Mouse (Mus musculus) neural tube, embryonic 13.5 days (tissue): ENCODE results near the gene Dnaaf5. TPM values are rescaled to one million over a fixed set of nuclear protein-coding genes. Genes with fewer than 3 reads are reported as not detected.
A peak's percentile ranks its signal among the peaks of the same experiment; 100 is the strongest.

Experiments
- ATAC-seq: fragments of 200-750 bp; cut with Nextera tagmentation; 2 replicates; pipeline ENCODE4 v1.8.0; 2017; ENCODE audit warnings: low read depth, mild to moderate bottlenecking, moderate TSS enrichment, moderate library complexity
- H3K27ac ChIP-seq: fragments of 300-500 bp; sonication (generic); replicated peaks from 2 replicates; pipeline ENCODE4 v1.5.1; 2015; ENCODE audit warnings: moderate library complexity, mild to moderate bottlenecking, inconsistent platforms
- H3K27me3 ChIP-seq: fragments of 300-500 bp; sonication (generic); 2 replicates; pipeline ENCODE4 v1.6.1; 2015; ENCODE audit warnings: mild to moderate bottlenecking, inconsistent platforms
- H3K36me3 ChIP-seq: fragments of 300-500 bp; sonication (generic); 2 replicates; pipeline ENCODE4 v1.6.1; 2015; ENCODE audit warnings: mild to moderate bottlenecking, inconsistent platforms
- H3K4me1 ChIP-seq: fragments of 300-500 bp; sonication (generic); replicated peaks from 2 replicates; pipeline ENCODE4 v1.6.1; 2015; ENCODE audit warnings: inconsistent platforms
- H3K4me2 ChIP-seq: fragments of 300-500 bp; sonication (generic); 2 replicates; pipeline ENCODE4 v1.6.1; 2015; ENCODE audit warnings: inconsistent platforms, mild to moderate bottlenecking, moderate library complexity
- H3K4me3 ChIP-seq: fragments of 300-500 bp; sonication (generic); 2 replicates; pipeline ENCODE4 v1.5.1; 2015; ENCODE audit warnings: mild to moderate bottlenecking, inconsistent platforms
- H3K9ac ChIP-seq: fragments of 300-500 bp; sonication (generic); 2 replicates; pipeline ENCODE4 v1.6.1; 2015; ENCODE audit warnings: moderate library complexity, mild to moderate bottlenecking, inconsistent platforms
- H3K9me3 ChIP-seq: fragments of 300-500 bp; sonication (generic); 2 replicates; pipeline ENCODE4 v1.6.1; 2016; ENCODE audit warnings: inconsistent platforms
- WGBS: fragments of 180-500 bp; shearing (Covaris S2); methylation state at CpG from one replicate; pipeline ENCODE4 v1.1.7; 2015; 5-methylcytosine and 5-hydroxymethylcytosine counted together
- polyA plus RNA-seq: library from polyadenylated mRNA; unstranded; fragments of >200 nt; fragmentation: Nextera tagmentation; extraction: Ambion mirVana; gene quantifications from 2 replicates; pipeline ENCODE4 v1.2.1, GENCODE M21; 2015

Dnaaf5 gene
- polyA plus RNA-seq, 1 experiment from 2014 or later = 4.6 TPM

DNA sequence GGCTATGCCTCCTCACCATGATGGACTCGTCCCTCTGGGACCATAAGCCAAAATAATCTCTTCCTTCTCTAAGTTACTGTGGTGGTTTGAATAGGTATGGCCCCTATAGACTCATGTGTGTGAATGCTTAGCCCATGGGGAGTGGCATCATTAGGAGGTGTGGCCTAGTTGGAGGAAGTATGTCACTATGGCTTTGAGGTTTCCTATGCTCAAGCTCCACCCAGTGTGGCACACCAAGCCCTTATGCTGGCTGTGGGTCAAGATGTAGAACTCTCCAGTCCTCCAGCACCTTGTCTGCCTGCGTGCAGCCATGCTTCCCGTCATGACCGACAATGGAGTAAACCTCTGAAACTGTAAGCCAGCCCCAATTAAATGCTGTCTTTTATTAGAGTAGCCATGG is 4.3 kb upstream of the Dnaaf5 start:
- no peaks in the 10 kb centered on the region for H3K27me3 ChIP-seq
- no peak for ATAC-seq

DNA sequence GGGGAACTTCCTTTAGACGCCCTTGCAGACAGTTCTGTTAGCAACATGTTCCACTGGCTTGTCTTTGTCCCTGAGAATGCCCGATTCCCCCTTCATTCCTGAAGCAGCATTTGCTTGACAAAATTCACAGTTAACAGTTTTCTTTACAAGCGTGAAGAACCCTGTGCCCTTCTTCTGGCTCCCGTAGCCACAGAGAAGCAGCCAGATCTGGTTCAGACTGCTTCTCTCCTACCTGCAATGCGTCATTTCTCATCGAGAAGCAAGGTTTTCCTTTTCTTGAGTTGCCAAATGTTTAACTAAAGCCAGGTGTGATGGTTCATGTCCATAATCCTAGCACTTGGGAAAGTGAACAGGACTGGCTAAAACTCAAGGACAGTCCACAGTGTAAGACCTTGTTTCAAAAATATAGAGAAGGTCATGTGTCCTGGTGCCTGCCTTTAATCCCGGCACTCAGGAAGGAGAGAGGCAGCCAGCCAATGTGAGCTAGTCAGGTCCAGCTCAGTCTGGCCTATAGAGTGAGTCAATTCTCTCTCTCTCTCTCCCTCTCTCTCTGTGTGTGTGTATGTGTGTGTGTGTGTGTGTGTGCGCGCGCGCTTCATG is 3.4 kb upstream of the Dnaaf5 start:
- WGBS = 91% methylated on average over 11 of the region's 11 CpGs
- Histone ChIP-seq H3K4me2 (no peak overlapping the region), H3K27me3 (no peaks in the 10 kb centered on the region), H3K9ac (no peak overlapping the region), H3K36me3 (no peaks in the 10 kb centered on the region), H3K4me1 (peaks cover 16% of the 10 kb centered on the region), H3K9me3 (no peaks in the 10 kb centered on the region), H3K4me3 (no peak overlapping the region), H3K27ac (no peak overlapping the region)
- no peak for ATAC-seq

More for the DNA sequence above, 4.3 kb upstream of the Dnaaf5 start:
- no peak overlapping the region for H3K27ac ChIP-seq
- peaks cover 7% of the 10 kb centered on the region for H3K4me1 ChIP-seq
- H3K4me2 ChIP-seq = no peak overlapping the region
- no peaks in the 10 kb centered on the region for H3K36me3 ChIP-seq
- no peak overlapping the region for H3K9ac ChIP-seq
- no peak overlapping the region for H3K4me3 ChIP-seq
- H3K9me3 ChIP-seq = no peaks in the 10 kb centered on the region
- WGBS = 88% methylated on average over 4 of the region's 4 CpGs

DNA sequence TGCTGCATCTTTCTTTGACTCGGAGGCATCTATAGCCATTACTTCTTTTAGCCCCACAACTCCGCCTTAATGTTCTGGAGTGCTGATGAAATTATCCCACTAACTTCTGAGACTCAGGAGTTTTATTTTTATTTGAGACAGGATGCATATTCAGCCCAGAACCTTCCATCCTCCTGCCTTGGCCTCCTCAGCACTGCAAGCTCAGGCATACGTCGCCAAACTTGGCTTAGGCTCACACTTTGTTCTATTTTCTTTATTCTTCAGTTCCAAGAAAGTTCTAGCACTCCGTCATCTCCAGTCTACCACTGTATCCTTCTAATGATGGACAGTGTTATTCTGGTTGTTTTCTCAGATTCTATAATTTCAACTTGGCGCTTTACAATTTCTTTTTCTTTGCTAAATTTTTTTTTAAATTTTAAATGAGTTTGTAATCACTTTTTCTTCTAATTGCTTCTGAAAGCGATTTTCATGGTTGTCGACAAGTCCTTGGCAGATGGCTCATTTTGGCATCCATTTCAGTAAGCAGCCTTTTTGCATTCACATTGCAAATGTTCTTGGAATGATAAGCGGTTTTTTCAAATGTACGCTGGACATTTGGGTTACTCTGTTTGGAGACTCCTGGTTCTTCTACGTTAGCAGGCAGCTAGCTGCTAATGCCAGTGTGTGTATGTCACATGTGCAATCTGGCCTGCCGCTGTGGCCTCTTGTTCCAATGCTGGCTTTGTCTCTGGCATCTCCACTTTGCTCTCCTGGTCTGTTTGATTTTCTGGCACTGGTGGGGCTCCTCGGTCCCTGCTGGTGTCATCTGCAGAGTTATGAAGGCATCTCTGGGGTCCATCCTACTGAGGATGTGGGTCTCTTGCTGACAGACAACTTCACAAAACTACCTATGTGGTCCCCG is 2.6 kb upstream of the Dnaaf5 start:
- Histone ChIP-seq H3K4me1 (peaks cover 22% of the 10 kb centered on the region), H3K9ac (no peak overlapping the region), H3K27me3 (no peaks in the 10 kb centered on the region), H3K27ac (no peak overlapping the region), H3K36me3 (no peaks in the 10 kb centered on the region), H3K9me3 (no peaks in the 10 kb centered on the region), H3K4me3 (no peak overlapping the region), H3K4me2 (no peak overlapping the region)
- 87% methylated on average over 14 of the region's 14 CpGs for WGBS
- ATAC-seq = no peak

DNA sequence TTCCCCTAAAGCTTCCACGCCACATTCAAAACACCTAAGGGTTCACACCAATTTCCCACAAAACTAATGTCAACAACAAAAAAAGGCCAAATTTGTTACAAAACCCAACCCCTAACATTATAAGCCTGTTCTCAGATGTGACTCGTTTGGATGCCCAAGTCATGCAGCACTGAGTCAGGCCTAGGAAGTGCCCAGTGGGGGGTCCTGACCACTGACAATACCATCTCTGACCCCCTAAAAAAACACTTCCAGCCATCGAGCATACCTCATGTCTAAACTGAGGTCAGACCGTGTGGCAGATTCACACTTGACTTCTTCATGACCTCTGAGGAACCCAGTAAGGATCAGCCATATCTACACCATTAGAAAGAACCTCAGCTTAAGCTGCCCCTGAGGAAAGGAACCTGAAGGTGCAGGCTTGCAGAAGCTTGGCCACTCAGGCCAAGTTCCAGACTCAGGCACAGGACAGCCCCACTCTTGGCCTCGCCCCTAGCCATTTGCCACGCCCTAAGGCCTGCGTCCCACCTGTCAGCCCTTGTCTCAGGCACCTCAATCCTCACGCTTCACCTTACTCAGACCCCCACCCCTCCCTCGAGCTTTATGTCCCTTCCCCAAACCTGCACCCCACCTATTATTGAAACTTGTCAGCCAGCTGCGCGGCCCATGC is 884 bp upstream of the Dnaaf5 start:
- 26% methylated on average over 11 of the region's 11 CpGs for WGBS
- H3K27ac ChIP-seq = peak overlapping the region; percentile 73; the same call in 1 of the 2 replicates
- H3K9me3 ChIP-seq = no peaks in the 10 kb centered on the region

DNA sequence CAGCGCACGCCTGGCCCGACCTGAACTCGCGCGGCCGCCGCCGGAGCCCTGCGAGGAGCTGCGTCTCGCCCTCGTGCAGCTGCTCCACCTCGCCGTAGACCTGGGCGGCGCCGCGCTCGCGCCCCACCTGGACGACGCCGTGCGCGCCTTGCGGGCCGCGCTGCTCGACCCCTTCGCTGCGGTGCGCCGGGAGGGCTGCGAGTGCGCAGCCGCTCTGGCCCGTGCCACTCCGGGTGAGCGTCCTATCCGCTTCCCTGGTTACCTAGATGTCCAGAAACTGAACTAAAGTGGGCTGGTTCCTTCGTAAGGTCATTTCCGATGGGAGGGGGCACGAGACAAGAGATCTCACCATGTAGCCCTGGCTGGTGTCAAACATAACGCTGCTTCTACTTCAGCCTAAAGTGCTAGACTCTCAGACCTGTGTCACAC is 594 bp downstream of the Dnaaf5 start:
- H3K4me1 ChIP-seq = peaks cover 22% of the 10 kb centered on the region
- peak overlapping the region; percentile 71 for H3K27ac ChIP-seq
- peaks cover 29% of the 10 kb centered on the region for H3K36me3 ChIP-seq
- WGBS = under 1% methylated on average over 45 of the region's 45 CpGs
- ATAC-seq = no peak; the same call in 1 of the 2 replicates
- H3K4me3 ChIP-seq = peak overlapping the region; percentile 92
- H3K9me3 ChIP-seq = no peaks in the 10 kb centered on the region
- H3K4me2 ChIP-seq = peak overlapping the region; percentile 96
- peak overlapping the region; percentile 89 for H3K9ac ChIP-seq
- H3K27me3 ChIP-seq = no peaks in the 10 kb centered on the region

More for the DNA sequence above, 884 bp upstream of the Dnaaf5 start:
- H3K4me2 ChIP-seq = peak overlapping the region; percentile 96
- peak overlapping the region; percentile 92 for H3K4me3 ChIP-seq
- H3K9ac ChIP-seq = no peak overlapping the region
- ATAC-seq = peak; percentile 62
- no peaks in the 10 kb centered on the region for H3K27me3 ChIP-seq
- peaks cover 22% of the 10 kb centered on the region for H3K4me1 ChIP-seq
- H3K36me3 ChIP-seq = peaks cover 15% of the 10 kb centered on the region

DNA sequence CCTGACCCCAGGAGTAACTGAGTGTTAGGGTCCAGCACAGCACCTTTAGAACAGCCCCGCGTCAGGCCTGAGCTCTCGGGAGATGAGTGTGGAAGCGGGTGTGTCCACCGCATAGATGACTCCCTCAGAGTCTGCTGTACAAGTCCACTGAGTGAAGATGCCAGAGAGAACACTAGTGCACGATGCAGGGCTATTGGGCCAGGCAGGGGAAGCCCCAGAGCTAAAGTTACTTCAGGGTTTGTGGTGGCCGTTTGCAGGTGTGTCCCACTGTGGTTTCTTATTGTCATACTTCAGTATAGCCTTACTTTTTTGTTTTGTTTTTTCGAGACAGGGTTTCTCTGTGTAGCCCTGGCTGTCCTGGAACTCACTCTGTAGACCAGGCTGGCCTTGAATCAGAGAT is 10.9 kb downstream of the Dnaaf5 start:
- Histone ChIP-seq H3K4me3 (no peak overlapping the region), H3K4me1 (peaks cover 6% of the 10 kb centered on the region), H3K9ac (no peak overlapping the region), H3K9me3 (no peaks in the 10 kb centered on the region), H3K27ac (no peak overlapping the region), H3K36me3 (peaks cover 67% of the 10 kb centered on the region), H3K4me2 (no peak overlapping the region), H3K27me3 (no peaks in the 10 kb centered on the region)
- no peak for ATAC-seq
- 93% methylated on average over 8 of the region's 8 CpGs for WGBS

DNA sequence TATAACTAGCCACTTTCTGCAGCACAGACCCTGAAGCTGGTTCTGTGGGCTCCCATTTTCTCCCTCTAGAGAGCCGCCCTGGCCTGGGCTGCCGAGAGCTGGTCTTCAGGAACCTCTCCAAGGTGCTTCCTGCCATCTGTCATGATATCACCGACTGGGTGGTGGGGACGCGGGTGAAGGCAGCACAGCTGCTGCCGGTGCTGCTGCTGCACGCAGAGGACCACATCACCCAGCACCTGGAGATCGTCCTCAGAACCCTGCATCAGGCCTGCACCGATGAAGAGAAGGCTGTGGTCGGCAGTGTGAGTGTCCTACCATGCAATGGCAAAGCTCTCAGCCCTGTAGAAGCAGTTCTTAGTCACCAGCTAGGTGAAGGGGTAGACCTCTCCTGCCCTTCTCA is 11.6 kb downstream of the Dnaaf5 start:
- Histone ChIP-seq H3K27me3 (no peaks in the 10 kb centered on the region), H3K27ac (no peak overlapping the region), H3K4me3 (no peak overlapping the region), H3K9me3 (no peaks in the 10 kb centered on the region), H3K36me3 (peaks cover 67% of the 10 kb centered on the region), H3K4me2 (no peak overlapping the region), H3K4me1 (peaks cover 6% of the 10 kb centered on the region), H3K9ac (no peak overlapping the region)
- no peak for ATAC-seq
- 91% methylated on average over 10 of the region's 10 CpGs for WGBS

DNA sequence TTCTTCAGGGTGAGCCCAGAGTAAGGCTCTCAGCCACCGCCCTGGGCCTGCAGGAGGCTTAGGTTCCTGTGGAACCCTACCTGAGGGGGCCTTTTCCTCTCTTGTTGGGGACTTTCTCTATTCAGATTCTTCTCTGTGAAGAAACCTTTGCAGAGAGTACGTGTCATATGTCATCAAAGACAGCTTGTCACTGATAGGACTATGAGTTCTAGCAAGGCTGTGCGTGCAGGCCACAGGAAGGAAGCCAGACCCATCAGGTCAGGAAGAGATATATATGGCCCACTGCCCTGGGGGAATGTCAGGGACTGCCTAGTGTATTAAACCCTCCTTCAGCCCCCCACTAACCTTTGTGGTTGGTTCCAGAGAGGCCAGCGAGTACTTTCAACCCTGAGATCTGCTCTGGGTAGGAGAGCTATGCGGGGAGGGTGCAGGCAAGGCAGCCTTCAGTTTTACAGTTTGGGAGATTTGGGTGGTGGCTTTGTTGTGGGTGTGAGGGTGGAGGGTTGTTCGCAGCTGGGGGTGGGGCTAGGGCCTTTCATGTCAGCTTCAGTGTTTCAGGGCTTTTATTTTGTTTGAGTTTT is 16.8 kb downstream of the Dnaaf5 start:
- Histone ChIP-seq H3K4me2 (no peak overlapping the region), H3K27me3 (no peaks in the 10 kb centered on the region), H3K9ac (no peak overlapping the region), H3K9me3 (no peaks in the 10 kb centered on the region), H3K27ac (no peak overlapping the region), H3K36me3 (peaks cover 91% of the 10 kb centered on the region), H3K4me1 (peaks cover 6% of the 10 kb centered on the region), H3K4me3 (no peak overlapping the region)
- ATAC-seq = no peak
- WGBS = 93% methylated on average over 6 of the region's 6 CpGs

DNA sequence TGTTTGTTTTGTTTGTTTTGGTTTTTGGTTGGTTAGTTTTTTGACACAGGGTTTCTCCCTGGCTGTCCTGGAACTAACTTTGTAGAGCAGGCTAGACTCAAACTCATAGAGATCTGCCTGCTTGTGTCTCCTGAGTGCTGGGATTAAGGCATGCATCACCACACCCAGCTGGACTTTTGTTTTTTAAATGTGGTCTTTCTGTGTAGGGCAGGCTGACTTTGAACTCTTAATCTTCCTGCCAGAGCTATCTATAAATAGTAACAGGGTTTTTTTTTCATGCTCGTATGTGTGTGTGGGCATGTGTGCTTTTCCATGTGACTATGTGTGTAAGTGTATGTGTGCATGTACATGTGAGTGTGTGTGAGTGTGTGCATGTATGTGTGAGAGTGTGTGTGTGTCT is 17.5 kb downstream of the Dnaaf5 start:
- H3K9ac ChIP-seq = no peak overlapping the region
- no peaks in the 10 kb centered on the region for H3K9me3 ChIP-seq
- peaks cover 91% of the 10 kb centered on the region for H3K36me3 ChIP-seq
- no peak for ATAC-seq
- peaks cover 6% of the 10 kb centered on the region for H3K4me1 ChIP-seq
- no peak overlapping the region for H3K27ac ChIP-seq
- 90% methylated on average over 1 of the region's 1 CpGs for WGBS
- no peak overlapping the region for H3K4me2 ChIP-seq
- H3K27me3 ChIP-seq = no peaks in the 10 kb centered on the region
- H3K4me3 ChIP-seq = no peak overlapping the region

DNA sequence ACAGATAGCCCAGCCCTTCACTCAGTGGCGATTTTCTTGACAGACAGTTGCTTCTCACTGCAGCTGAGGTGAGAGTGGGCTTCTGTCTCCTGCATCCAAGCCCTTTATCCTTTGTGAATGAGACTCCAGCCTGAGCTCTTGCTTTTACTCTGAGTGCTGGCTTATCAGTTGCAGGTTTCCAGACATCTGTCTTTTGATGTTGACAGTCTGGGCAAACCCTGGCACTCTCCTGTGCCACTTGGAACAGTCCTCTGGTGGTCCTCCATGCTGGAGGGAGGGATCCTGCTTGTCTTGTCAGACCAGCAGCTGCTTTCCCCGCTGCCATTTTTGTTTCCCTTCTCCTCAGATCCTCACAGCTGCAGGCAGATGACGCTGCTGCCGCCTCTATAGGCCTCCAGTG is 21.9 kb downstream of the Dnaaf5 start:
- 94% methylated on average over 4 of the region's 4 CpGs for WGBS
- H3K27ac ChIP-seq = no peak overlapping the region
- no peaks in the 10 kb centered on the region for H3K27me3 ChIP-seq
- peaks cover 26% of the 10 kb centered on the region for H3K4me1 ChIP-seq
- H3K36me3 ChIP-seq = peaks cover 61% of the 10 kb centered on the region
- H3K4me2 ChIP-seq = no peak overlapping the region
- no peak for ATAC-seq
- no peak overlapping the region for H3K9ac ChIP-seq
- H3K9me3 ChIP-seq = no peaks in the 10 kb centered on the region
- H3K4me3 ChIP-seq = no peak overlapping the region

DNA sequence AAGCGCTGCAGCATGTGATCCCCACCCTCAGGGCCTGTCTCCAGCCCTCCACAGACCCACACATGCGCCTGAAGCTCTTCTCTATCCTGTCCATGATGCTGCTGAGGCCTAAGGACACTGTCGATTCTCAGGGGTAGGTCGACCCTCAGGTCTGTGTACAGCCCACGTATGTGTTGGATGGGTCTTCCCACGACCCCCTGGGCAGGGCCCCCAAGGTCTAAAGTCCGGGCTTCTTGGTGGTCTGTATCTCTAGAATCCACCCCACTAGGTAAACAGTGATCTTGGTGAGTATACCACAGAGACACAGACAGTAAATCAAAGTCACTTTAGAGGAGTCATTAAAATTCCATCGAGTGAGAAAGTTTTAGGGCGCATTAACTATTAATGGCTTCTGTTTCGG is 24.1 kb downstream of the Dnaaf5 start:
- no peak overlapping the region for H3K4me2 ChIP-seq

More for the DNA sequence above, 24.1 kb downstream of the Dnaaf5 start:
- Histone ChIP-seq H3K27me3 (no peaks in the 10 kb centered on the region), H3K4me3 (no peak overlapping the region), H3K27ac (peak overlapping the region; percentile 84), H3K9me3 (no peaks in the 10 kb centered on the region), H3K36me3 (peaks cover 59% of the 10 kb centered on the region), H3K9ac (peak overlapping the region; percentile 56), H3K4me1 (peaks cover 26% of the 10 kb centered on the region)
- peak; percentile 17; the same call in 1 of the 2 replicates for ATAC-seq
- WGBS = 12% methylated on average over 10 of the region's 10 CpGs
